Mouse (Mus musculus): ENCODE results near the gene Lyz2.

DNA sequence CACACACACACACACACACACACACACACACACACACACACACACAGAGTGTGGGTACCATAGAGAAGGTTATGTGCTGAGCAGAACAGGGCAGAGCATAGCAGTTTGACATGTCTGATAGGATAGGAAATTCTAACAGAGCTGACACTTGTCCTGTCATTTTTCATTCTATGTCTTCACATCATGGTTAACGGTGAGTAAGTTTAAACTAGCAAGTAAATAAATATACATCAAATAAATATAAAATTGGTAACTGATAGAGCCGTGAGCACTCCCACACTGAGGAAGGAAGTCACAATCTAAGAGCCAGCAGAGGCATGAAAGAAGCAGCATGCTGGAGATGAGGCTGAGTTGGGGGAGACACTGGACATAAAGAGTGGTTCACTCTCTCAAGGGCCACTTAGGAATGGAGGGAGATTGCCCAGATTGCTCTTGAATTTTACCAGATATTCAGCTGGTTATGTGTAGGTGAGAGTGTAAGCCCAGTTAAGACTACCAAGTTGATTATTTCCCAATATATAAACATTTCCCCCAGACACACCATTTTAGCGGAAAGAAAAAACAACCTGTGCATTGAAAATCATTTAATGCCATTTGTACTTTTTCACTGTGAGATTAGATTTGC, 5.2 kb upstream of the Lyz2 start:
- no peak for TF ChIP-seq CTCF (IDR thresholded peaks at IDR 0.05; ENCODE audit: control insufficient read depth, insufficient read depth, low read length)
- no peak for TF ChIP-seq POLR2A (IDR thresholded peaks at IDR 0.05; ENCODE audit: borderline replicate concordance, control insufficient read depth, low read depth, low read length)
